Mouse (Mus musculus) thymus, adult 2 months (tissue): ENCODE results near the gene Mypop.
A peak's percentile ranks its signal among the peaks of the same experiment; 100 is the strongest.

Experiments
- CTCF ChIP-seq: fragments of 200-500 bp; IDR thresholded peaks from 2 replicates; pipeline ENCODE4 v1.5.1; 2012; ENCODE audit warnings: mild to moderate bottlenecking, control low read depth, low read length, moderate library complexity, borderline replicate concordance; ENCODE audit not compliant: control insufficient read depth, poor library complexity, insufficient read depth; ENCODE audit errors: extremely low read depth
- POLR2A ChIP-seq: fragments of 200-500 bp; IDR thresholded peaks from 2 replicates; pipeline ENCODE4 v1.6.1; 2012; ENCODE audit warnings: mild to moderate bottlenecking, low read length, control low read depth, moderate library complexity; ENCODE audit not compliant: control insufficient read depth, poor library complexity, insufficient read depth; ENCODE audit errors: extremely low read depth

GRCm38 (mm10) chr7:19001066-19001806 lies 10.2 kb downstream of the Mypop start:
- TF ChIP-seq CTCF = no peak
- TF ChIP-seq POLR2A = peak; percentile 84
